Mouse (Mus musculus) neural tube, embryonic 15.5 days (tissue): ENCODE results near the gene Wapl. TPM values are rescaled to one million over a fixed set of nuclear protein-coding genes. Genes with fewer than 3 reads are reported as not detected.

Experiments used
- ATAC-seq: fragments of 200-750 bp; cut with Nextera tagmentation; 2 replicates; pipeline ENCODE4 v1.8.0; 2017; ENCODE audit warnings: mild to moderate bottlenecking, moderate TSS enrichment, moderate library complexity; ENCODE audit not compliant: low FRiP score
- H3K27ac ChIP-seq: fragments of 300-500 bp; sonication (generic); replicated peaks from 2 replicates; pipeline ENCODE4 v1.5.1; 2015; ENCODE audit warnings: mild to moderate bottlenecking, inconsistent platforms
- H3K27me3 ChIP-seq: fragments of 300-500 bp; sonication (generic); replicated peaks from 2 replicates; pipeline ENCODE4 v1.6.1; 2015; ENCODE audit warnings: inconsistent platforms
- H3K36me3 ChIP-seq: fragments of 300-500 bp; sonication (generic); 2 replicates; pipeline ENCODE4 v1.6.1; 2015; ENCODE audit warnings: inconsistent platforms
- H3K4me1 ChIP-seq: fragments of 300-500 bp; sonication (generic); 2 replicates; pipeline ENCODE4 v1.6.1; 2015; ENCODE audit warnings: inconsistent platforms
- H3K4me2 ChIP-seq: fragments of 300-500 bp; sonication (generic); 2 replicates; pipeline ENCODE4 v1.6.1; 2015; ENCODE audit warnings: inconsistent platforms, mild to moderate bottlenecking, moderate library complexity
- H3K4me3 ChIP-seq: fragments of 300-500 bp; sonication (generic); replicated peaks from 2 replicates; pipeline ENCODE4 v1.5.1; 2015; ENCODE audit warnings: mild to moderate bottlenecking, inconsistent platforms
- H3K9ac ChIP-seq: fragments of 300-500 bp; sonication (generic); replicated peaks from 2 replicates; pipeline ENCODE4 v1.6.1; 2015; ENCODE audit warnings: mild to moderate bottlenecking, inconsistent platforms
- H3K9me3 ChIP-seq: fragments of 300-500 bp; sonication (generic); replicated peaks from 2 replicates; pipeline ENCODE4 v1.6.1; 2016; ENCODE audit warnings: inconsistent platforms
- WGBS: fragments of 180-500 bp; shearing (Covaris S2); methylation state at CpG from one replicate; pipeline ENCODE4 v1.1.7; 2015; ENCODE audit warnings: mixed read lengths; 5-methylcytosine and 5-hydroxymethylcytosine counted together
- polyA plus RNA-seq: library from polyadenylated mRNA; unstranded; fragments of >200 nt; fragmentation: Nextera tagmentation; extraction: Ambion mirVana; gene quantifications from 2 replicates; pipeline ENCODE4 v1.2.1, GENCODE M21; 2015

Gene Wapl
- polyA plus RNA-seq, 1 experiment from 2014 or later, result 11.2 TPM

- Histone ChIP-seq H3K4me1 (peaks cover 17% of the 10 kb centered on the region), H3K9ac (no peak overlapping the region), H3K4me2 (no peak overlapping the region), H3K36me3 (no peaks in the 10 kb centered on the region), H3K9me3 (no peaks in the 10 kb centered on the region), H3K4me3 (no peak overlapping the region), H3K27me3 (no peaks in the 10 kb centered on the region), H3K27ac (no peak overlapping the region)
- ATAC-seq, result no peak
- WGBS, result 85% methylated on average over 9 of the region's 9 CpGs
Observed at GRCm38 (mm10) chr14:34764908-34765307, 91.2 kb downstream of the Wapl start.

GRCm38 (mm10) chr14:34765380-34765779 lies 91.7 kb downstream of the Wapl start:
- no peaks in the 10 kb centered on the region for H3K36me3 ChIP-seq
- H3K4me2 ChIP-seq, result no peak overlapping the region
- H3K27me3 ChIP-seq, result no peaks in the 10 kb centered on the region
- H3K27ac ChIP-seq, result no peak overlapping the region
- peaks cover 17% of the 10 kb centered on the region for H3K4me1 ChIP-seq
- no peaks in the 10 kb centered on the region for H3K9me3 ChIP-seq
- no peak overlapping the region for H3K9ac ChIP-seq
- no peak for ATAC-seq
- 91% methylated on average over 7 of the region's 7 CpGs for WGBS
- no peak overlapping the region for H3K4me3 ChIP-seq

- Histone ChIP-seq H3K36me3 (no peaks in the 10 kb centered on the region), H3K9me3 (no peaks in the 10 kb centered on the region), H3K4me2 (no peak overlapping the region), H3K27ac (no peak overlapping the region), H3K27me3 (no peaks in the 10 kb centered on the region; the same call in 1 of the 2 replicates), H3K4me1 (peaks cover 17% of the 10 kb centered on the region), H3K9ac (no peak overlapping the region), H3K4me3 (no peak overlapping the region)
- 94% methylated on average over 5 of the region's 5 CpGs for WGBS
- ATAC-seq, result no peak
Observed at GRCm38 (mm10) chr14:34766181-34766580, 92.5 kb downstream of the Wapl start.

DNA sequence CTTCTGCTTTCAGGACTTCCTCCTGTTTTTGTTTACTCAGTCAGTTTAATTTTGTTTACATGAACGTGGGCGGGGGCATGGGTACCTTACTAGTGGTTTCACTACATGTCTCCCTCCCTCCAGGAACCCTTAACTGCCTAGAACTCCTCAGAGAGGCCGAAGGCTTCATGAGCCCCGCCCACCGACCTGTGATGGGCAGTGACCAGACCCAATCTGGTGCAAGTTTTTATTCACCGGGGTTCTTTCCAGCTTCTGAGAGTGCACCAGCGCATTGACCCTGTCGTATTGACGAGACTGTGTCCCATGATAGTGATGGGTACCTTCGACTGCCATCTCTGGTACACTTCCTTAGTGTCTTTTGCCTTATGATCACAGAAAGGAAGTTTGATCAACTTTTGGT lies 94.6 kb downstream of the Wapl start:
- peak overlapping the region; percentile 96 for H3K4me2 ChIP-seq
- H3K27me3 ChIP-seq, result no peaks in the 10 kb centered on the region; the same call in 1 of the 2 replicates
- no peaks in the 10 kb centered on the region for H3K9me3 ChIP-seq
- H3K27ac ChIP-seq, result no peak overlapping the region
- no peak overlapping the region for H3K9ac ChIP-seq
- WGBS, result 0% methylated on average over 10 of the region's 10 CpGs
- H3K4me3 ChIP-seq, result peak overlapping the region; percentile 52
- peak; percentile 31 for ATAC-seq
- no peaks in the 10 kb centered on the region for H3K36me3 ChIP-seq
- peaks cover 17% of the 10 kb centered on the region for H3K4me1 ChIP-seq

GRCm38 (mm10) chr14:34769021-34769566 lies 95.4 kb downstream of the Wapl start:
- H3K4me2 ChIP-seq, result peak overlapping the region; percentile 96
- WGBS, result under 1% methylated on average over 36 of the region's 36 CpGs
- no peaks in the 10 kb centered on the region for H3K9me3 ChIP-seq
- no peaks in the 10 kb centered on the region; the same call in 1 of the 2 replicates for H3K27me3 ChIP-seq
- no peaks in the 10 kb centered on the region for H3K36me3 ChIP-seq
- peak; percentile 80 for ATAC-seq
- H3K4me1 ChIP-seq, result peaks cover 17% of the 10 kb centered on the region
- H3K9ac ChIP-seq, result peak overlapping the region; percentile 72
- H3K27ac ChIP-seq, result no peak overlapping the region
- peak overlapping the region; percentile 52 for H3K4me3 ChIP-seq

DNA sequence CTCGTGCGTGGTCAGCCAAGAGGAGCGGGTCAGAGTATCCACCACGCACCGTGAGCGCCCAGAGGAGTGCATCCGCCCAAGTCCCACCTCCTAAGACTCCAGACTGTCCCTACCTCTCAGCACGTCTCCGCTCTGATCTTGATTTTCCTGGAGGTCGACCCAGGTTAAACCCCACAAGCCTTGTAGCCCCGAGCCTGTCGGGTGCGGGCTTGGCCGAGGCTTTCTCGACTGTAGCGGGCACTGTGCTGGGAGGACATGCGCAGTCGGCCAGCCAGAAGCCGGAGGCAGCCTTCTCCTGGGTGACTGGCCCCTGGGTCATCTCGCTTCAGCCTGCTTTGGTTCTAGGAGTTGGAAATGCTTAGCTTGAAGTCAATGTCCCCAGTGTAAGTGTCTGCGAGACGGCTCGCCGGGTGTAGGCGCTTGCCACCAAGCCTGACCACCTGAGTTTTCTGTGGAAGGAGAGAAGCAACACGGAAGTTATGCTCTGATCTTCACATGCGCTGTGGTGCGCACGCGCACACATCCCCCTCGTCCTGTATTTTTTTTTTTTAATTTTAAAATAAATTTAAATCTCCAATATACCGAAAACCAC lies 95.9 kb downstream of the Wapl start:
- Histone ChIP-seq H3K4me1 (peaks cover 17% of the 10 kb centered on the region), H3K4me2 (peak overlapping the region; percentile 96), H3K36me3 (no peaks in the 10 kb centered on the region), H3K9ac (peak overlapping the region; percentile 72), H3K27ac (no peak overlapping the region), H3K9me3 (no peaks in the 10 kb centered on the region), H3K27me3 (no peaks in the 10 kb centered on the region; the same call in 1 of the 2 replicates), H3K4me3 (peak overlapping the region; percentile 52)
- WGBS, result 15% methylated on average over 32 of the region's 32 CpGs
- peak; percentile 77 for ATAC-seq

DNA sequence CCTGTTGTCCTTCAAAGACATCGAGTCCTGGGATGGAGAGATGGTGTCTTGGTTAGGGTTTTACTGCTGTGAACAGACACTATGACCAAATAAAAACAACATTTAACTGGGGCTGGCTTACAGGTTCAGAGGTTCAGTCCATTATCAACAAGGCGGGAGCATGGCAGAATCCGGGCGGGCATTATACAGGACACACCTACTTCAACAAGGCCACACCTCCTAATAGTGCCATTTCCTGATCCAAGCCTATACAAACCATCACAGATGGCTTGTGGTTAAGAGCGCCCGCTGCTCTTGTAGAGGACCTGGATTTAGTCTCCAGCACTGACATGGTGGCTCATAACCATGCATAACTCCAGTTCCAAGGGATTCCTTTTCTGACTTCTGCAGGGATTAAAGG lies 96.7 kb downstream of the Wapl start:
- Histone ChIP-seq H3K27me3 (no peaks in the 10 kb centered on the region; the same call in 1 of the 2 replicates), H3K27ac (no peak overlapping the region), H3K4me1 (peaks cover 17% of the 10 kb centered on the region), H3K9me3 (no peaks in the 10 kb centered on the region), H3K4me2 (peak overlapping the region; percentile 96; the same call in 1 of the 2 replicates), H3K36me3 (no peaks in the 10 kb centered on the region), H3K9ac (no peak overlapping the region), H3K4me3 (no peak overlapping the region)
- WGBS, result 90% methylated on average over 6 of the region's 6 CpGs
- ATAC-seq, result no peak

GRCm38 (mm10) chr14:34771601-34772000 lies 97.9 kb downstream of the Wapl start:
- no peak overlapping the region for H3K27ac ChIP-seq
- H3K27me3 ChIP-seq, result no peaks in the 10 kb centered on the region; the same call in 1 of the 2 replicates
- no peak overlapping the region for H3K4me2 ChIP-seq
- peaks cover 17% of the 10 kb centered on the region for H3K4me1 ChIP-seq
- no peaks in the 10 kb centered on the region for H3K9me3 ChIP-seq
- no peaks in the 10 kb centered on the region for H3K36me3 ChIP-seq
- H3K9ac ChIP-seq, result no peak overlapping the region
- 36% methylated on average over 9 of the region's 9 CpGs for WGBS
- ATAC-seq, result no peak
- no peak overlapping the region for H3K4me3 ChIP-seq

DNA sequence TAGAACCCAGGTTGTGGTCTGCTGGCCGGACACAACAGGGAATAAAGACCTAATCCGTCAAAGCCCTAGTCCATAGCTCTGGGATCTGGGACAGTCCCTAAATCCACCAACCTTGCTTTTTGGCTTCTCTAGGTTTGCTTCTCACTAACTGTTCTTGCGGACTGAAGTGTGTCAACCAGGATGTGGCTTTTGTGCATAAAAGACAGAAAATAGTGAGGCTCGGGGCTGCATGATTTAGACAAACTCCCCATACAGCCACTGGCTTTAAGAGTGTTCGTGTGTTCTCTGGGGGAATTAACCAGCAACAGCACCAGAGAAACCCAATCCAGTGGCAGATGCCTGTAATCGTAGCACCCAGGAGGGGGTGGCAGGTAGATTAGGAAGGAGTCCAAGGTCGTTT lies 98.4 kb downstream of the Wapl start:
- WGBS, result 66% methylated on average over 7 of the region's 7 CpGs
- ATAC-seq, result no peak
- Histone ChIP-seq H3K4me2 (no peak overlapping the region), H3K9ac (no peak overlapping the region), H3K36me3 (no peaks in the 10 kb centered on the region), H3K9me3 (no peaks in the 10 kb centered on the region), H3K27ac (no peak overlapping the region), H3K27me3 (peaks cover 2% of the 10 kb centered on the region; the same call in 1 of the 2 replicates), H3K4me1 (peaks cover 17% of the 10 kb centered on the region), H3K4me3 (no peak overlapping the region)

- no peak for ATAC-seq
- no peak overlapping the region for H3K9ac ChIP-seq
- no peaks in the 10 kb centered on the region for H3K36me3 ChIP-seq
- WGBS, result 82% methylated on average over 3 of the region's 3 CpGs
- peaks cover 3% of the 10 kb centered on the region; the same call in 1 of the 2 replicates for H3K27me3 ChIP-seq
- peaks cover 11% of the 10 kb centered on the region for H3K4me1 ChIP-seq
- H3K4me2 ChIP-seq, result no peak overlapping the region
- H3K27ac ChIP-seq, result no peak overlapping the region
- H3K4me3 ChIP-seq, result no peak overlapping the region
- H3K9me3 ChIP-seq, result no peaks in the 10 kb centered on the region
Observed at GRCm38 (mm10) chr14:34773681-34774080, 100.0 kb downstream of the Wapl start.

DNA sequence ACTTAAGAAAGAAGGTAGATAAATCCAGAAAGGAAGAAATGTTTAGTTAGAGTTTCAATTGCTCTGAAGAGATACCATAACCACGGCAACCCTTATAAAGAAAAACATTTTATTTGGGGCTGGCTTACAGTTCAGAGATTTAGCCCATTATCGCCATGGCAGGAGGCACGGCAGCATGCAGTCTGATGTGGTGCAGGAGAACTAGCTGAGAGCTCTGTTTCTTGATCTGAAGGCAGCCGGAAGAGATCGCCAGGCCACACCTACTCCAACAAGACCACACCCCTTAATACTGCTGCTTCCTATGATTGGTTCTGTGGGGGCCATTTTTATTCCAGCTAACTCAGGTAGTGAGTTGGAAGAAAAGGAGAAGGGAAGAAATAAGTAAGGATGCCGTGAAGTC lies 100.5 kb downstream of the Wapl start:
- no peaks in the 10 kb centered on the region for H3K9me3 ChIP-seq
- H3K4me3 ChIP-seq, result no peak overlapping the region
- H3K4me1 ChIP-seq, result peaks cover 6% of the 10 kb centered on the region
- no peaks in the 10 kb centered on the region for H3K36me3 ChIP-seq
- no peak overlapping the region for H3K27ac ChIP-seq
- H3K27me3 ChIP-seq, result peaks cover 3% of the 10 kb centered on the region; the same call in 1 of the 2 replicates
- 81% methylated on average over 6 of the region's 6 CpGs for WGBS
- H3K9ac ChIP-seq, result no peak overlapping the region
- no peak for ATAC-seq
- H3K4me2 ChIP-seq, result no peak overlapping the region

GRCm38 (mm10) chr14:34776719-34777385 lies 103.1 kb downstream of the Wapl start:
- no peak for ATAC-seq
- H3K4me1 ChIP-seq, result no peaks in the 10 kb centered on the region
- H3K27me3 ChIP-seq, result peaks cover 3% of the 10 kb centered on the region; the same call in 1 of the 2 replicates
- H3K4me2 ChIP-seq, result no peak overlapping the region
- H3K27ac ChIP-seq, result no peak overlapping the region
- H3K9ac ChIP-seq, result no peak overlapping the region
- H3K4me3 ChIP-seq, result no peak overlapping the region
- no peaks in the 10 kb centered on the region for H3K36me3 ChIP-seq
- WGBS, result 87% methylated on average over 12 of the region's 12 CpGs
- H3K9me3 ChIP-seq, result no peaks in the 10 kb centered on the region
